Mouse (Mus musculus) layer of hippocampus, adult 18-20 months (tissue): ENCODE measurements around the gene Scamp2. TPM values are rescaled to one million over a fixed set of nuclear protein-coding genes. Genes with fewer than 3 reads are reported as not detected.

Experiments
- DNase-seq, 2 experiments: peaks; one replicate each; pipeline ENCODE4 v3.0.0; 2022; ENCODE audit warnings: low spot score in 2 of 2
- long read RNA-seq: library from polyadenylated mRNA; stranded (forward); transcript quantifications from one replicate; pipeline ENCODE4 v2.0.0, GENCODE M21; 2021
- total RNA-seq, 2 experiments: library from RNA; stranded (reverse); gene quantifications; 2 replicates each; pipeline ENCODE4 v1.2.3; 2021

Gene Scamp2
- total RNA-seq, result 10 to 100 TPM; 24.2 to 24.9 TPM
- long read RNA-seq, transcript Scamp2-201 (9 exons, 2,340 nt), result major isoform, 32 of 42 reads
- long read RNA-seq, partial matches to known transcripts, result 1 of 42 reads
- long read RNA-seq, other reads (novel, unspliced or antisense), result 5 of 42 reads

DNA sequence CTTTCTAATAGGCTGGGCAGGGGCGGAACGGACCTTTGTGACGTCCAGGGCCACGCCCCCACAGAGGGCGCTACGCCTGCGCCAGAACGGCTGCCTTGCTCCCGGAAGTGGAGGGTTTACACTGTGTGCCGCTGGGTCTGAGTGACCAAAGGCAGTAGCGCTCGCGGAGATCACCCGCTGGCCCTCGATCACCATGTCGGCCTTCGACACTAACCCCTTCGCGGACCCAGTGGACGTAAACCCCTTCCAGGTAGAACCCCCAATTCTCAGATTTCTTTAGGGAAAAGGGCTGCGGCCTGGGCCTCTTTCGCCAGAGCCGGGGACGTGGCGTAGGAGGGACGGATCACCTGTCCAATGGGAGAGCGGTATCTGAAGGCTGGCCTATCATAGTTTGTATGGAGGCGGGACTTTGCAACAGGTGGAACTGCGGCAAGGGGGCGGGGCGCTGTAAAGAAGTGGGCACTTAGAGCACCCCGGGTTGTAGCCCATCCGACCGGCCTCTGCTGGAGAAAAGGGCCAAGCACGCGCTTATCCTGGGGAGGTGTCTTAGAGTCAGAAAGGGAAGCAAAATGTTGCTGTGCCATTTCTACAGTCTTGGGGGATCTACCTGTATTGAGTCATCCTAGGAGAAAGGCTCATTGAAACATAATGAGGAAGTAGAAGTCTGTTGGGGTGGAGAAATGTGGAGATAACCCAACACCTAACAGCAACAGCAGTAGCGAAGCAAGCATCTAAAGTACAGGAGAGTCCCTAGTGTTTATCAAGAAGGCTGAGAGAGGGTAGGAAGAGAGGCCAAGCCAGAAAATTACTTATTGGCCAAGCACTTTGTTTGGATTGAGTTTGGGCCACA is at the start of gene Scamp2:
Gene Scamp2, plus strand, starts transcription at position 83 of the 850 bp plus-strand sequence.
- DNase-seq, result peak; percentile 92 to 96

DNA sequence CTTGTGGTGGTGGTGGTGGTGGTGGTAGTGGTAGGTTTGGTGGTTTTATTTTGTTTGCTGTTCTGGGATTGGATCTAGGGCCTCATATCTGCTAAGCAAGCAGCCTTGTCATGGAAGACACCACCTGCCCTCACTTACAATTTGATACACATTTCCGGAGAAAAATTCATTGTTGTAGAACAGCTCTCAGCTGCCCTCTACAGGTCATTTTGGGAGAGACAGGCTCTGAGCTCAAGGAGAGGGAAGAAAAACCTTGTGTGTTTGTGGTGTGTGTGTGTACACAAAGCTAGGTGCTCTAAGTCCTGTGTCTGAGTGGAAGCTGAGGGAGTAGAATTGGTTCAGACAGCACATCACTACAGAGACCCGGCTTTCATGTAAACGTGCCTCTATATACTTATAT is 43.6 kb upstream of the Scamp2 start:
- peak; percentile 53 to 72 for DNase-seq

DNA sequence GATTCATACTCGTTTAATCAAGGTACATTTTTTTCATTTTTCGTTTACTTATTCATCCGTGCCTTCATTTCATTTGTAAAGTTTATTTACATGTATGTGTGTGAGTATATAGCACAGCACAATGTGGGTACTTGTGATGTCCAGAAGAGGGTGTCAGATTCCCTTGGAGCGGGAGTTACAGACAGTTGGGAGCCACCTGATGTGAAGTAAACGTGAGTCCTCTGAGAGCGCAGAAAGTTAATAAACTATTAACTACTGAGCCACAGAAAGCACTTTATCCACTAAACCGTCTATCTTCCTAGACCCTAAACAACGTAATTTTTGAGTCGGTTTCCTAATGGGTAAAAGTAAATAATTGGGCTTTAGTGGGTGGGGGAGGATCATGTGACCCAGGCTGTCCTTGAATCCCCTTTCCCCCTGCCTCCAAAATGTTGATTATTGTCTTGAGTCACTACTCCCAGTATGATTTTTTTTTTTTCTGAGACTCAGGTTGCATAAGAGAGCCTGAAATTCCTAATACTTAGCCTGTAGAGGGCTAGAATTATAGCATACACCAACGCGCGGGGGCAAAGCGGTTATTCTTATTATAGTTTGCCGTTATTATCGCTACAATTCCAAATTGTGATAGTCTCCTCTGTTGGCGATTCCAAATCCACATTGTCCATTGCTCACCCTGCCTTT is 40.2 kb upstream of the Scamp2 start:
- no peak for DNase-seq

DNA sequence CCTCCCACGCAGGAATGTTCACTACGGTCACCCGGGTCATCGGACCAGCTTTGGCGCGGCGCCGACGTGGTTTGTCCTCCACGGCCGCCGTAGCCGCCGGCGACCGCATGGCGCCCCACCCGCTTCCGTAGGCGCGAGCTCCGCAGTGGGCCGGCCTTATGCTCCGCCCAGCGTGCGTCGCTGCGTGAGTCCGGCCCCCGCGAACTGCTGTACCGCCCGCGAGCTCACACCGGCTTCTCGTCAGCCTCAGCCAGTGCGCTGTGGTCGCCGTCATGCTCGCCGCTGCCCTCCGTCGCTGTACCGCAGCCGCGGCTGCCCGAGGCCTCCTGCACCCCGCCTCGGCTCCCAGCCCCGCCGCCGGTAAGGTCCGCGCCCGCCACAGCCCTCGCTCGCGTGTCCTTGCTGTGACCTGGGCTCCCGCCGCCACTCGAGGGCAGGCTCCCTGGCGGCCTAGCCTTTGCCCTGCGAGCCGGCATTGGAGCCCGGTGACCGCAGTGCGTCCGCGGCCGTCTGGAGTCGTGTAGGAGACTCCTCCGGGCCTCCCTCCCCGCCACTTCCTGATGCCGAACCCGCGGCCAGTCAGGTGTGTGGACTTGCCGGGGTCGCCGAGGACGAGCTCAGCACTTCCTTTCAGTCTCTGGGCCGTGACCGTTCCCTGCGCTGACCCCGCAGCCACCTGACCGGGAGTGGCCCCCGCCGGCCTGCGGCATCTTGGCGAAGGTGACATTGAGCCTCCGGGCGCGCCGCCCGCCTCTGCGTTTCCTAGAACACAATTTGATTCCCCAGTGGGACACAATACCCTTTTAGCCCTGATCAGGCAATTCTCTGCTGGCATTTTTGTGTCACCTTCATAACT is 39.5 kb upstream of the Scamp2 start, which contains the start of gene Cox5a:
Gene Cox5a, plus strand, starts transcription at position 219 of the 856 bp plus-strand sequence.
- peak; percentile 88 to 95 for DNase-seq

DNA sequence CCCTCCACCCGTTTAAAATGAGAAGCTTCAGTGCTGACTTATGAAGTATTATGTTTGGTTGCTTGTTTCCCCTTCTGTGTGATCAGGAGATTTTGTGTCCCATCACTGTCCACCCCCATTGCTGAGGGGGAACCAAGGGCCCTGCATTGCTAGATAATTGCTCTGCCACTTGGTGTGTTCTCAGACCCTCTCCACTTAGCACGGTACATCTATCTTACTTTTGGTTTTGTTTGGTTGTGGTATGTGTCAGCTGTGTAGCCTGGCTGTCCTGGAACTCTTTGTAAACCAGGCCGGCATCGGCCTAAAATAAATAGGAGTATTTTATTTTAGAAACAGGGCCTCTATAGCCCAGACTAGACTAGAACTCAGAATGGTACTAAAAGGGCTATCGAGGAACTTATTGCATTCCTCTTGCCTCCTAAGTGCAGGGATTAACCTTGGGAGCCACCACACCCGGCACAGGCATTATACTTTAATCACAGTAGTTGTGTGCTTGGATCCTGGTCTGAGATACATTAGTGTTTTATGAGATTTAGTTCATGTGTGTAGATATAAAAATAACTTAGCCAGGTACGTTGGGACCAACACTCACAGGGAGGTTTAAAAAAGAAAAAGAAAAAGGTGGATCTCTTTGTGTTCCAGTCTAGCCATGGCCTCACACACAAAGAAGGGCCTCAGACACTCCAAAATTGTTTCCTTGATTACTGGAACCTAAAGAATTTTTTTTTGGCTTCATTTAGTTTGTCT is 38.5 kb upstream of the Scamp2 start:
- no peak for DNase-seq

GRCm38 (mm10) chr9:57522861-57523246 is 37.9 kb upstream of the Scamp2 start:
- no peak for DNase-seq

DNA sequence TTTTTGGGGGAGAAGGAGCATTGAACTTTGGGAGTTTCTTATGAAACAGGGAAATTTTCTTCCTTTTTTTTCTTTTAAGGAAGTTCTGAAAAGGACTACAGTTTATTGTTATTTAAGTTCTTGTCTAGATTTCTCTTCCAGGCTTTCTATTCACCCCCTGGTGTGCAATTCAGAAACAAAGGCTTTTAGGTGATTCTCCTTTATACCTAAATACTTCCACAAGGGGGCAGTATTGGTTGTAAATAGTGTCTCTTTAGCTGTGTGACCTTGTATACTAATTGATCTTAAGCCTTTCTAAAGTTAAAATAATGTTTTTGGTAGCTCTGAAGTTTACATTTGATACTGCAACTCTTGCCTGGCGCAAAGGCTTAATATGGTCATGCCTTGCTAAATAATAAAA is 37.0 kb upstream of the Scamp2 start:
- DNase-seq, result no peak

GRCm38 (mm10) chr9:57524439-57524838 is 36.3 kb upstream of the Scamp2 start:
- DNase-seq, result no peak

DNA sequence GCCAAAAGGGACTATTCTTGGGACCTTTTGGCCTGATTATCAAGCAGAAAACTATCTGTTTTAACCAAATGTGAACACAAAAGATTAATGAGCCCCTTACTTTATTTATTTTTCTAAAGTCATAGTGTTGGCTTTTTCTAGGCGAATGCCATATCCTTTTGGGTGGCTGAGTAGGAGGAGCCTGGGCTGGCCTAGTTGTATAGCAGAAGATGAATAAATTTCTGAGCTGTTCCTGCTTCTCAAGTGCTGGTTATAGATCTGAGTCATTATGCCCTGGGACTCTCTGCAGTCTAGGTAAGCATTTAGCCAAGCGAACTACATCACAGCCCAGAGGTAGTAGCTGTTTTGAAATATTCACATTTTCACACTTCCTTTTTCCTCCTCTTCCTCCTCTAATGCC is 35.2 kb upstream of the Scamp2 start:
- DNase-seq, result no peak

DNA sequence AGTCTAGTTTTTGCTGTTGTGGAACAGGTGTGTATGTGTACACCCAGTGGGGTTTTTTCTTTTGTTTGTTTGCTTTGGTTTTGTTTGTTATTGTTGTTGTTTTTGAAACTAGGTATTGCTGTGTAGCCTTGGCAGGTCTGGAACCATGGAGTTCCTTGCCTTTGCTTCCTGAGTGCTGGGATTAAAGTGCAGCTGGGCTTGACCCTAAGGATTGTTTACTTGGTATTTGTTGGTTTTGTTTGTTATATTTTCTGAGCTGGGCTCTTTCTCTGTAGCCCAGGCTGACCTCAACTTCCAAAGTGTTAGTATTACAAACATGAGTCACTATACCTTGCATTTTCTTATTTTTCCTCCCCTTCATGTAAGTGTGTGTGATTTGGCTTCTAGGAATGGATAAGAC is 34.3 kb upstream of the Scamp2 start:
- no peak for DNase-seq

- no peak for DNase-seq
Observed at GRCm38 (mm10) chr9:57531946-57532345, 28.8 kb upstream of the Scamp2 start.

DNA sequence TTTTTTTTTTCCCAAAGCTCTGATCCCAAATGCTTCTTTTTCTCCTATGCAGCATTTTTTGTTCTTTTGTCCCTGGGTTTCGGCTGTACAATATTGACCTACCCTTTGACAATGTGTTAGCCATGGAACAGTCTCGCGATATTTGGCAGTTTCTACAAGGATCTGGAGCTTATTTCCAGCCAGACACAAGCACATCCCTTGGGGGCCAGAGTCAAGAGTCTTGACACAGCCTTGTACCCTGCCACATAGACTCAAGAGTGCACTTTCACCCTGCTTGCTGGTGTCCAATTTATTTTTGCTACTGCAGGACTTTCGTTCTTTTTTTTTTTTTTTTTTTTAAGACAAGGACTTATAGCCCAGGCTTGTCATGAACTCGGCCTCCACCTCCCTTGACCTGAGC is 24.4 kb upstream of the Scamp2 start:
- DNase-seq, result no peak

DNA sequence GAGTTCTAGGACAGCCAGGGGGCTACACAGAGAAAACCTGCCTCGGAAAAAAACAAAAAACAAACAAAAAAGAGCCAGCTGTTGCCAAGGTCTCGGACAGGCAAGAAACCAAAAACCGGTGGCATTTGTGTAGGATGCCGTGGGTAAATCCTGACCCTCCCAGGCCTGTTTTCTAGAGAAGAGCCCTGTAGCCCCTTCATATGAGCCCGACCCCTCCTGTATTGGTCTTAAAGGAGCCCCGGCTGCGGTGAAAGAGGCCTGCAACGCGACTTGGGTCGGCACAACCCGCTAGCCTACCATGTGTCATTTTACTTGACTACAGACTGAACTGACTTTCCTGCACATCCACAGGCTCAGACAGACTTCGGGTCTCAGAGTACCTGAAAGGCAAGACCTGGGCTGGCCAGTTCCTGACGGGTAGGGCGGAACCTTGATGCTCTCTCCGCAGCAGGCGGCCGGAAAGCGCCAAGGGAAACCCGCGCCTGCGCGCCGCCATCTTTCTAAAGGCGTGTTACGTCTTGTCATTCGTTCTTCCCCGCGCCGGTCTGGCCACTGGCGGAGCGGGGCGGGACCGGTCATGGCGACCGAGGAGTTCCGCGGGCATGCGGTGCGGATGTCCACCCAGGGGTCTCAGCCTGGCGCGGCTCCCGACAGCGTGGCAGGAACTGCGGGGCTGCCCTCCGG is 23.6 kb upstream of the Scamp2 start, which contains the start of gene Fam219b:
Gene Fam219b, plus strand, starts transcription at position 485 of the 684 bp plus-strand sequence.
- DNase-seq, result peak; percentile 90 to 94

GRCm38 (mm10) chr9:57537728-57538181 is 23.0 kb upstream of the Scamp2 start:
- DNase-seq, result no peak

DNA sequence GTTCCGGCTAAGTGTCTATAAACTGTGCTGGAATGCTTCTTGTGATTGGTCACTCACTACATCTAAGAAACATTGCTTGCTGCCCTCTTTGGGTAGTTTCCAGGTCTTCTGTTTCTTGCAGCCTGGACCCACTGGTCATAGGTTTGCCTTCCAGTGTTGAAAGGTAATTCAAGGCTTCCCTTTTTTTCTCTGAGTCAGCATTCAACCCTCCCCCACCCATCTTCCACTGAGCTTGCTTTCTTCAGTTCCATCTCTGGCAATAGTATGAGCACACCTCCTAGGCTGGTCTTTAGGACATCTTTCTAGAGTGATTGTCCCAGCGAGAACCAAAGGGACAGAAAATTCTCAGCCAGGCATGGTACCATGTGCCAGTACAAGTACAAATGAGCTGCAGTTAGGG is 21.2 kb upstream of the Scamp2 start:
- no peak for DNase-seq

GRCm38 (mm10) chr9:57541312-57541711 is 19.4 kb upstream of the Scamp2 start:
- peak in 1 of 2 experiments; percentile 64 for DNase-seq

DNA sequence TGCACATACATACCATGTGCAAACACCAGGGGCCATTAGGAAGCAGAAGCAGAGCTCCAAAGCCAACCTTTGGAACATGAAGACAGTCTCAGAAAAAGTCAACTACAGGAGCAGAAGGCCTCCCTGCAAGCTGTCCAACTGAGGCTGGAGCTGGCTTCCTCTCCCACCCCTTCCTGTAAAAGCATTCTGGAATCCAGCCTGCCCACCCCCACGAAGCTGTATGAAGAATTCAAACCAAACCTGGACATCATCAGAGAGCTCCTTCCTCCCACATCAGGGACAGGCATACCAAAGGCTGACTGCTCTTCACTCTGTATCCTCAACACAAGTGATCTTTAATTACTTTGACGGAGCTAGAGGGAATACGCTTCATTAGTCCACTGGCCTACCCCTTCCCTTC is 16.8 kb upstream of the Scamp2 start:
- DNase-seq, result no peak

DNA sequence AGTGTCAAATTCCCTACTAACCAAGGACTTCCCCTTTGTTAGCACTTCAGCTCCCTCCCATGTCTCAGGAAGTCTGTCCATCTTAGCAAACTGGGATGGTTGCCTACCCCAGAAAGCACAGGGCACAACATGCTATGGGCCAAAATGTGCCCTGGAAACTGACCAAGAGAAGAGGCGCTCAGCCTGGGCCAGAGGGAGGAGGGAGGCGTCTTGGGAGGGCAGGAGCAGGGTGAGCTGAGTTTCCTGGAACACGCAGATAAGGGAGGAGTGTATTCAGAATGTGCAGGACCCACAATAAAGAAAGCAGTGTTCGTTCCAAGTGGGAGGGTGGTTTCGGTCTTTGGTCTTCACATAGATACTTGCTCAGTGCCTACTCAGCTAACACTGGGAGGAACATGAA is 13.5 kb upstream of the Scamp2 start:
- DNase-seq, result no peak

DNA sequence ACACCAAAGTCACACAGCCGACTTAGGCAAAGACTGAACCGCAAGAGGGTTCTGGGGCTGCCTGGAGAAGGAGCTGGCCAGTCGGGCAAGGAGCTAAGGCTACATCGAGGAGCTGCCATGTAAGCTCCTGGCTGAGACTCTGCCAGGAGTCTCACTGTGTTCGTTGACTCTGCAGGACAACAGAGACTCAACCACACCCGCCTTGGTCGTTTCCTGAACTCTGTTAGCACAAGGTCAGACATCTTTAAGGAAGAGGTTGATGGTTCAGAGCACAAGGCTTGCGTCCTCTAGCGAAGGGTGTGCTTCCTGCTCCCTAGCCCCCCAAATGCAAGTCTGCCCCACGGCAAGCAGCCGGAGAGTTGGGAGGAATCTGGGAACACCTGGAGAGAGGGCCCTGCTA is 12.9 kb upstream of the Scamp2 start:
- DNase-seq, result no peak

- no peak for DNase-seq
Observed at GRCm38 (mm10) chr9:57549186-57549585, 11.6 kb upstream of the Scamp2 start.
